Mouse (Mus musculus) CH12.LX (cell line): Measurements from ENCODE around the gene Hist1h2ae. TPM values are rescaled to one million over a fixed set of nuclear protein-coding genes. Genes with fewer than 3 reads are reported as not detected.

Source experiments
- DNase-seq: peaks from one replicate; pipeline ENCODE4 v3.0.0-alpha.2; 2013; ENCODE audit errors: extremely low read depth
- H3K27ac ChIP-seq: 2 replicates; pipeline ENCODE4 v1.5.1; 2012; ENCODE audit warnings: low read depth, mild to moderate bottlenecking, control low read depth, moderate library complexity; ENCODE audit not compliant: insufficient read depth
- H3K27me3 ChIP-seq: replicated peaks from 2 replicates; pipeline ENCODE3; 2012; ENCODE audit warnings: inconsistent platforms
- H3K36me3 ChIP-seq, 2 experiments: replicated peaks in 1 of 2; 2 replicates each; pipeline versions ENCODE3 to v1.6.1; 2012; ENCODE audit warnings: inconsistent platforms in 1 of 2, low read length in 1 of 2, mild to moderate bottlenecking in 1 of 2, mixed read lengths in 1 of 2, moderate library complexity in 1 of 2; ENCODE audit not compliant: control insufficient read depth in 1 of 2, insufficient read depth in 1 of 2
- H3K4me1 ChIP-seq, 2 experiments: 2 replicates each; pipeline ENCODE4 v1.6.1; 2012; ENCODE audit warnings: inconsistent platforms in 1 of 2, moderate library complexity in 1 of 2; ENCODE audit not compliant: insufficient read depth in 2 of 2, control insufficient read depth in 1 of 2
- H3K4me2 ChIP-seq: 2 replicates; pipeline ENCODE4 v1.6.1; 2012; ENCODE audit warnings: low read depth, mild to moderate bottlenecking, control low read depth; ENCODE audit not compliant: poor library complexity, insufficient read depth, severe bottlenecking
- H3K4me3 ChIP-seq, 3 experiments: fragments of 150-350 bp in 1 of 3; sonication (generic) in 1 of 3; replicated peaks in 1 of 3; 2 replicates each; pipeline versions ENCODE3 to v1.5.1; 2011 to 2012; ENCODE audit warnings: low read depth in 2 of 3, low read length in 2 of 3, mild to moderate bottlenecking in 2 of 3, moderate library complexity in 2 of 3, control low read depth in 1 of 3, improper control_type of control experiment in 1 of 3, inconsistent platforms in 1 of 3, mixed read lengths in 1 of 3; ENCODE audit not compliant: poor library complexity in 1 of 3
- H3K79me2 ChIP-seq: replicated peaks from 2 replicates; pipeline ENCODE4 v1.6.1; 2012; ENCODE audit warnings: mild to moderate bottlenecking, moderate library complexity; ENCODE audit not compliant: control insufficient read depth, poor library complexity, insufficient read depth, severe bottlenecking; ENCODE audit errors: extremely low read depth
- H3K9ac ChIP-seq: 2 replicates; pipeline ENCODE4 v1.6.1; 2012; ENCODE audit warnings: low read depth, mild to moderate bottlenecking, control low read depth, moderate library complexity; ENCODE audit not compliant: insufficient read depth
- H3K9me3 ChIP-seq: replicated peaks from 2 replicates; pipeline ENCODE3; 2012; ENCODE audit warnings: low read length, inconsistent platforms, mixed read lengths
- CHD2 ChIP-seq: IDR thresholded peaks from 2 replicates; pipeline ENCODE4 v1.6.1; 2011; ENCODE audit warnings: low read length, improper control_type of control experiment
- E2F4 ChIP-seq: IDR thresholded peaks from 2 replicates; pipeline ENCODE4 v1.6.1; 2011; ENCODE audit warnings: low read depth, low read length, improper control_type of control experiment; ENCODE audit not compliant: insufficient replicate concordance
- EP300 ChIP-seq: IDR thresholded peaks from 2 replicates; pipeline ENCODE4 v1.6.1; 2011; ENCODE audit warnings: low read length, improper control_type of control experiment
- ETS1 ChIP-seq: conservative IDR thresholded peaks from 2 replicates; pipeline ENCODE4 v1.6.1; 2012; ENCODE audit warnings: low read depth, mild to moderate bottlenecking, inconsistent platforms, low read length, improper control_type of control experiment, moderate library complexity
- HCFC1 ChIP-seq: IDR thresholded peaks from 2 replicates; pipeline ENCODE4 v1.6.1; 2012; ENCODE audit warnings: low read depth, mild to moderate bottlenecking, inconsistent platforms, low read length, improper control_type of control experiment
- JUND ChIP-seq: conservative IDR thresholded peaks from 2 replicates; pipeline ENCODE4 v1.6.1; 2011; ENCODE audit warnings: low read depth, low read length, improper control_type of control experiment
- MAX ChIP-seq: IDR thresholded peaks from 2 replicates; pipeline ENCODE4 v1.6.1; 2011; ENCODE audit warnings: low read length, improper control_type of control experiment
- MAZ ChIP-seq: IDR thresholded peaks from 2 replicates; pipeline ENCODE4 v1.6.1; 2012; ENCODE audit warnings: low read depth, mild to moderate bottlenecking, inconsistent platforms, low read length, improper control_type of control experiment, moderate library complexity
- MXI1 ChIP-seq: IDR thresholded peaks from 2 replicates; pipeline ENCODE4 v1.6.1; 2011; ENCODE audit warnings: mild to moderate bottlenecking, low read depth, low read length, improper control_type of control experiment
- MYC ChIP-seq: IDR thresholded peaks from 2 replicates; pipeline ENCODE4 v1.6.1; 2011; ENCODE audit warnings: low read depth, mild to moderate bottlenecking, improper control_type of control experiment, low read length
- NELFE ChIP-seq: IDR thresholded peaks from 2 replicates; pipeline ENCODE4 v1.6.1; 2011; ENCODE audit warnings: low read depth, low read length, improper control_type of control experiment
- NRF1 ChIP-seq: IDR thresholded peaks from 2 replicates; pipeline ENCODE4 v1.6.1; 2014; ENCODE audit warnings: low read depth, mild to moderate bottlenecking, inconsistent platforms, low read length, improper control_type of control experiment, moderate library complexity
- PAX5 ChIP-seq: IDR thresholded peaks from 2 replicates; pipeline ENCODE4 v1.6.1; 2012; ENCODE audit warnings: low read length, inconsistent platforms, mixed read lengths
- POLR2A ChIP-seq: IDR thresholded peaks from 2 replicates; pipeline ENCODE4 v1.6.1; 2011; ENCODE audit warnings: low read depth, mild to moderate bottlenecking, improper control_type of control experiment, low read length
- RCOR1 ChIP-seq: conservative IDR thresholded peaks from 2 replicates; pipeline ENCODE4 v1.6.1; 2012; ENCODE audit warnings: low read depth, mild to moderate bottlenecking, inconsistent platforms, low read length, improper control_type of control experiment
- SIN3A ChIP-seq: IDR thresholded peaks from 2 replicates; pipeline ENCODE4 v1.6.1; 2012; ENCODE audit warnings: low read length, improper control_type of control experiment, inconsistent platforms
- TBP ChIP-seq: conservative IDR thresholded peaks from 2 replicates; pipeline ENCODE4 v1.6.1; 2011; ENCODE audit warnings: low read depth, low read length, improper control_type of control experiment
- TCF12 ChIP-seq: IDR thresholded peaks from 2 replicates; pipeline ENCODE4 v1.6.1; 2014; ENCODE audit warnings: low read depth, mild to moderate bottlenecking, inconsistent platforms, low read length, improper control_type of control experiment
- UBTF ChIP-seq: IDR thresholded peaks from 2 replicates; pipeline ENCODE4 v1.6.1; 2012; ENCODE audit warnings: low read depth, mild to moderate bottlenecking, inconsistent platforms, low read length, improper control_type of control experiment, moderate library complexity
- USF1 ChIP-seq: IDR thresholded peaks from 2 replicates; pipeline ENCODE4 v1.6.1; 2014; ENCODE audit warnings: low read depth, mild to moderate bottlenecking, inconsistent platforms, low read length, improper control_type of control experiment
- ZKSCAN1 ChIP-seq: IDR thresholded peaks from 2 replicates; pipeline ENCODE4 v1.6.1; 2012; ENCODE audit warnings: low read depth, inconsistent platforms, low read length, improper control_type of control experiment, borderline replicate concordance
- ZNF384 ChIP-seq: IDR thresholded peaks from 2 replicates; pipeline ENCODE4 v1.6.1; 2012; ENCODE audit warnings: low read depth, low read length, improper control_type of control experiment, inconsistent platforms
- dilution Hi-C: fragments of 300-500 bp; cut with MboI; formaldehyde crosslinking; loops from 2 replicates; pipeline ENCODE4 v1.14.3; 2020; ENCODE audit warnings: low sequenced_read_pairs; ENCODE audit not compliant: extremely low pct_unique_long_range_greater_than_20kb, extremely low pct_ligation_motif_present
- in situ Hi-C: fragments of 300-500 bp; cut with MboI; formaldehyde crosslinking; loops from 3 replicates; pipeline ENCODE4 v1.14.3; 2019; ENCODE audit warnings: low sequenced_read_pairs, low pct_ligation_motif_present, low pct_unique_long_range_greater_than_20kb, mixed read lengths
- polyA plus RNA-seq: library from polyadenylated mRNA; unstranded; fragments of >175 nt; gene quantifications from 2 replicates; pipeline ENCODE4 v1.2.1, GENCODE M21; 2012; ENCODE audit warnings: low read depth; ENCODE audit not compliant: insufficient read length
- total RNA-seq, 2 experiments: library from RNA; depleted of rRNA; stranded (reverse); fragments of 300-350 nt in 1 of 2; fragments of >200 nt in 1 of 2; gene quantifications; 2 replicates each; pipeline ENCODE4 v1.2.3; 2012 to 2014

Gene Hist1h2ae
- total and polyA plus RNA-seq, 3 experiments: 3.5 to 648 (median 16.3) TPM

- DNase-seq: peak; percentile 42
- Histone ChIP-seq H3K79me2 (peaks cover 8% of the 10 kb centered on the region; the same call in 1 of the 2 replicates), H3K4me3 (peak overlapping the region; percentile 55 to 70 (median 61)), H3K36me3 (peaks cover 0 to 4% of the 10 kb centered on the region in 2 experiments), H3K9me3 (no peaks in the 10 kb centered on the region), H3K9ac (peak overlapping the region; percentile 96)
- TF ChIP-seq HCFC1 (no peak), SIN3A (peak; percentile 12; the same call in 1 of the 2 replicates), MAX (no peak), TBP (no peak), ZKSCAN1 (no peak), ETS1 (no peak), MYC (0 out of 2 replicates have a peak, but pooled peaks have one; percentile 25), JUND (no peak), MXI1 (peak; percentile 33; the same call in 1 of the 2 replicates), EP300 (no peak)
- TF ChIP-seq, all 38 proteins: peak for 3
- in situ Hi-C loops: no loop called here
- peak overlapping the region; percentile 91 for H3K4me2 ChIP-seq
- H3K27ac ChIP-seq: peak overlapping the region; percentile 98
- H3K4me1 ChIP-seq: peaks cover 4 to 16% of the 10 kb centered on the region in 2 experiments
- dilution Hi-C loops: no loop called here
- H3K27me3 ChIP-seq: no peaks in the 10 kb centered on the region
These were observed 49.2 kb upstream of the Hist1h2ae start for GRCm38 (mm10) chr13:23620056-23620732.

GRCm38 (mm10) chr13:23611638-23612037, 40.6 kb upstream of the Hist1h2ae start:
- H3K4me1 ChIP-seq: peaks cover 10 to 20% of the 10 kb centered on the region in 2 experiments; a peak in 3 of 4 replicates
- TF ChIP-seq MAZ (no peak), USF1 (no peak), TBP (no peak), JUND (no peak), SIN3A (no peak), EP300 (no peak), HCFC1 (no peak), NELFE (no peak), ETS1 (no peak), UBTF (no peak), RCOR1 (no peak), TCF12 (no peak), E2F4 (no peak), PAX5 (no peak), ZNF384 (no peak), NRF1 (no peak), MYC (no peak), POLR2A (no peak), CHD2 (no peak)
- TF ChIP-seq, all 38 proteins: peak for 0
- in situ Hi-C loops: no loop called here
- H3K27ac ChIP-seq: no peak overlapping the region
- no peaks in the 10 kb centered on the region for H3K27me3 ChIP-seq
- peaks cover 2 to 28% of the 10 kb centered on the region in 2 experiments for H3K36me3 ChIP-seq
- H3K79me2 ChIP-seq: no peaks in the 10 kb centered on the region
- H3K4me2 ChIP-seq: no peak overlapping the region
- H3K9me3 ChIP-seq: no peaks in the 10 kb centered on the region
- dilution Hi-C loops: no loop called here
- DNase-seq: no peak
- no peak overlapping the region for H3K9ac ChIP-seq
- no peak overlapping the region for H3K4me3 ChIP-seq
